Mouse (Mus musculus) CD4-positive, CD25-positive, alpha-beta regulatory T cell, adult 2 months (primary cell): Measurements from ENCODE around the gene Selenop.
A peak's percentile ranks its signal among the peaks of the same experiment; 100 is the strongest.

Source experiments
- DNase-seq: peaks from one replicate; pipeline ENCODE4 v3.0.0-alpha.2; 2012; ENCODE audit warnings: low read depth, low spot score

Gene Selenop

GRCm38 (mm10) chr15:3270646-3271077, 2.3 kb downstream of the Selenop start:
- peak; percentile 78 for DNase-seq

GRCm38 (mm10) chr15:3271216-3271615, 2.9 kb downstream of the Selenop start:
- no peak for DNase-seq

GRCm38 (mm10) chr15:3273191-3273590, 4.8 kb downstream of the Selenop start:
- no peak for DNase-seq

- peak; percentile 32 for DNase-seq
Observed at GRCm38 (mm10) chr15:3277391-3277790, 9.0 kb downstream of the Selenop start.

- DNase-seq: no peak
Observed at GRCm38 (mm10) chr15:3279242-3279641, 10.9 kb downstream of the Selenop start.

GRCm38 (mm10) chr15:3281216-3281615, 12.9 kb downstream of the Selenop start:
- no peak for DNase-seq

GRCm38 (mm10) chr15:3281737-3282136, 13.4 kb downstream of the Selenop start:
- DNase-seq: no peak

GRCm38 (mm10) chr15:3286032-3286431, 17.7 kb downstream of the Selenop start:
- no peak for DNase-seq

GRCm38 (mm10) chr15:3290435-3290834, 22.1 kb downstream of the Selenop start:
- no peak for DNase-seq

- DNase-seq: no peak
Observed at GRCm38 (mm10) chr15:3293477-3293876, 25.1 kb downstream of the Selenop start.

GRCm38 (mm10) chr15:3295986-3296385, 27.6 kb downstream of the Selenop start:
- DNase-seq: no peak

- no peak for DNase-seq
Observed at GRCm38 (mm10) chr15:3297615-3298014, 29.3 kb downstream of the Selenop start.

GRCm38 (mm10) chr15:3300361-3301100, 32.2 kb downstream of the Selenop start:
- no peak for DNase-seq

- DNase-seq: no peak
Observed at GRCm38 (mm10) chr15:3303426-3303825, 35.1 kb downstream of the Selenop start, which contains the start of gene Ccdc152. Ccdc152 (minus strand) TSS chr15:3303526.

GRCm38 (mm10) chr15:3309856-3310255, 41.5 kb downstream of the Selenop start:
- peak; percentile 18 for DNase-seq

GRCm38 (mm10) chr15:3312937-3313336, 44.6 kb downstream of the Selenop start:
- no peak for DNase-seq

GRCm38 (mm10) chr15:3316617-3317016, 48.3 kb downstream of the Selenop start:
- no peak for DNase-seq

- DNase-seq: peak; percentile 3
Observed at GRCm38 (mm10) chr15:3319929-3320328, 51.6 kb downstream of the Selenop start.

GRCm38 (mm10) chr15:3323041-3323440, 54.7 kb downstream of the Selenop start:
- no peak for DNase-seq
